Comparison of ENCODE assay signal across 8 mouse cellular contexts in genomic region chr10:17332025-17332767, GRCm38 (mm10).
DNase-seq lines count a peak whose midpoint lies in the region; ATAC-seq lines count a peak whose summit lies in the region.

No protein-coding gene starts in this region.

- H3K27me3 ChIP-seq in heart, embryonic 11.5 days (ENCODE audit: control insufficient read depth, insufficient read depth, low read length) = no peaks in the 10 kb centered on the region
- no peaks in the 10 kb centered on the region for H3K27me3 ChIP-seq in forebrain, embryonic 15.5 days
- no peaks in the 10 kb centered on the region for H3K27me3 ChIP-seq in limb, embryonic 13.5 days
- H3K27me3 ChIP-seq in stomach, embryonic 15.5 days (replicated peaks) = no peaks in the 10 kb centered on the region

- H3K9ac ChIP-seq in heart, embryonic 11.5 days (ENCODE audit: low read depth, low read length) = peak overlapping the region; percentile 59; the same call in 1 of the 2 replicates
- peak overlapping the region; percentile 52 for H3K9ac ChIP-seq in forebrain, embryonic 15.5 days (replicated peaks)
- no peak overlapping the region for H3K9ac ChIP-seq in limb, embryonic 13.5 days
- no peak overlapping the region for H3K9ac ChIP-seq in stomach, embryonic 15.5 days

- H3K4me2 ChIP-seq in heart, embryonic 11.5 days = peak overlapping the region; percentile 61
- H3K4me2 ChIP-seq in forebrain, embryonic 15.5 days (replicated peaks) = peak overlapping the region; percentile 61
- peak overlapping the region; percentile 63 for H3K4me2 ChIP-seq in limb, embryonic 13.5 days (replicated peaks)
- peak overlapping the region; percentile 56 for H3K4me2 ChIP-seq in stomach, embryonic 15.5 days

- H3K27ac ChIP-seq in heart, embryonic 11.5 days (ENCODE audit: low read depth, low read length) = no peak overlapping the region
- peak overlapping the region; percentile 90 for H3K27ac ChIP-seq in forebrain, embryonic 15.5 days (replicated peaks)
- no peak overlapping the region for H3K27ac ChIP-seq in limb, embryonic 13.5 days
- no peak overlapping the region for H3K27ac ChIP-seq in stomach, embryonic 15.5 days

- intact Hi-C loops in heart, postnatal 10 days (cut with DNase I) = no loop called here

- WGBS in heart, embryonic 11.5 days (ENCODE audit: insufficient replicate concordance) = 51% methylated on average over 6 of the region's 6 CpGs
- WGBS in forebrain, embryonic 15.5 days = 11% methylated on average over 6 of the region's 6 CpGs
- 17% methylated on average over 6 of the region's 6 CpGs for WGBS in limb, embryonic 13.5 days
- WGBS in stomach, embryonic 15.5 days = 41% methylated on average over 6 of the region's 6 CpGs

- no peaks in the 10 kb centered on the region for H3K9me3 ChIP-seq in heart, embryonic 11.5 days (replicated peaks; ENCODE audit: control insufficient read depth, low read length)
- no peaks in the 10 kb centered on the region for H3K9me3 ChIP-seq in forebrain, embryonic 15.5 days
- H3K9me3 ChIP-seq in limb, embryonic 13.5 days = no peaks in the 10 kb centered on the region
- no peaks in the 10 kb centered on the region for H3K9me3 ChIP-seq in stomach, embryonic 15.5 days

- H3K4me1 ChIP-seq in heart, embryonic 11.5 days (ENCODE audit: control insufficient read depth, insufficient read depth, low read length) = peaks cover 20% of the 10 kb centered on the region
- peaks cover 32% of the 10 kb centered on the region for H3K4me1 ChIP-seq in forebrain, embryonic 15.5 days
- peaks cover 36% of the 10 kb centered on the region for H3K4me1 ChIP-seq in limb, embryonic 13.5 days
- H3K4me1 ChIP-seq in stomach, embryonic 15.5 days = no peaks in the 10 kb centered on the region

- no peak for ATAC-seq in heart, embryonic 11.5 days (replicated peaks; ENCODE audit: insufficient number of reproducible peaks, low FRiP score, low TSS enrichment)
- peak; percentile 17 for ATAC-seq in forebrain, embryonic 15.5 days (replicated peaks)
- ATAC-seq in limb, embryonic 13.5 days (ENCODE audit: low FRiP score, low read depth) = no peak
- no peak for ATAC-seq in stomach, embryonic 15.5 days (ENCODE audit: insufficient read depth, low FRiP score, low read depth)

- H3K4me3 ChIP-seq in heart, embryonic 11.5 days (ENCODE audit: low read depth, low read length) = peak overlapping the region; percentile 34
- peak overlapping the region; percentile 37 for H3K4me3 ChIP-seq in forebrain, embryonic 15.5 days
- H3K4me3 ChIP-seq in limb, embryonic 13.5 days = peak overlapping the region; percentile 38; the same call in 1 of the 2 replicates
- H3K4me3 ChIP-seq in stomach, embryonic 15.5 days (replicated peaks) = peak overlapping the region; percentile 32; the same call in 1 of the 2 replicates

- H3K36me3 ChIP-seq in heart, embryonic 11.5 days (ENCODE audit: control insufficient read depth, insufficient read depth, low read length) = no peaks in the 10 kb centered on the region
- no peaks in the 10 kb centered on the region for H3K36me3 ChIP-seq in forebrain, embryonic 15.5 days
- H3K36me3 ChIP-seq in limb, embryonic 13.5 days = no peaks in the 10 kb centered on the region
- no peaks in the 10 kb centered on the region for H3K36me3 ChIP-seq in stomach, embryonic 15.5 days

- DNase-seq in heart, postnatal 10 days = no peak
- peak; percentile 18 for DNase-seq in cerebellum, adult 11-12 months
- DNase-seq in B cell, adult 2 months = no peak
- no peak for DNase-seq in layer of hippocampus, adult 8-10 months (ENCODE audit: low spot score in 2 of 2)

Comparison
In these comparisons a context has a peak if more than half of its experiments do, and no peak if none do; other contexts are left out.
1. H3K9ac ChIP-seq: peak in heart, embryonic 11.5 days (single experiment) and forebrain, embryonic 15.5 days (single experiment); none in limb, embryonic 13.5 days (single experiment) and stomach, embryonic 15.5 days (single experiment).
2. Peak in every context shown above with its lines, with median percentiles within 50 percentile points of each other: H3K4me2 ChIP-seq and H3K4me3 ChIP-seq.